Mouse (Mus musculus): ENCODE results near the gene Shkbp1. TPM values are rescaled to one million over a fixed set of nuclear protein-coding genes. Genes with fewer than 3 reads are reported as not detected.

Gene Shkbp1
- polyA plus RNA-seq, 1 experiment from 2014 or later = 46.2 TPM

- H3K9me3 ChIP-seq (replicated peaks) = no peaks in the 10 kb centered on the region
- no peak for ATAC-seq (ENCODE audit: insufficient number of reproducible peaks, low FRiP score, low TSS enrichment, low read depth)
- no peaks in the 10 kb centered on the region; the same call in 1 of the 2 replicates for H3K27me3 ChIP-seq
- H3K4me3 ChIP-seq (replicated peaks) = no peak overlapping the region
- no peak overlapping the region for H3K9ac ChIP-seq
- 74% methylated on average over 5 of the region's 5 CpGs for WGBS
- peaks cover 10% of the 10 kb centered on the region; the same call in 1 of the 2 replicates for H3K4me1 ChIP-seq
- no peak overlapping the region for H3K4me2 ChIP-seq (replicated peaks)
- H3K27ac ChIP-seq (replicated peaks) = no peak overlapping the region
- H3K36me3 ChIP-seq = no peaks in the 10 kb centered on the region
These were observed 28.3 kb upstream of the Shkbp1 start for GRCm38 (mm10) chr7:27384134-27384533.

- H3K9ac ChIP-seq = no peak overlapping the region
- H3K4me1 ChIP-seq = peaks cover 12% of the 10 kb centered on the region; the same call in 1 of the 2 replicates
- H3K4me2 ChIP-seq (replicated peaks) = no peak overlapping the region
- no peaks in the 10 kb centered on the region for H3K36me3 ChIP-seq
- no peak overlapping the region for H3K4me3 ChIP-seq (replicated peaks)
- 76% methylated on average over 1 of the region's 1 CpGs for WGBS
- no peaks in the 10 kb centered on the region for H3K9me3 ChIP-seq (replicated peaks)
- no peak overlapping the region for H3K27ac ChIP-seq (replicated peaks)
- no peaks in the 10 kb centered on the region; the same call in 1 of the 2 replicates for H3K27me3 ChIP-seq
- ATAC-seq (ENCODE audit: insufficient number of reproducible peaks, low FRiP score, low TSS enrichment, low read depth) = no peak
These were observed 27.4 kb upstream of the Shkbp1 start for GRCm38 (mm10) chr7:27383233-27383632.

GRCm38 (mm10) chr7:27381560-27381959 is 25.7 kb upstream of the Shkbp1 start:
- no peaks in the 10 kb centered on the region for H3K36me3 ChIP-seq
- no peaks in the 10 kb centered on the region for H3K9me3 ChIP-seq (replicated peaks)
- no peak overlapping the region for H3K27ac ChIP-seq (replicated peaks)
- H3K4me1 ChIP-seq = peaks cover 12% of the 10 kb centered on the region; the same call in 1 of the 2 replicates
- peaks cover 14% of the 10 kb centered on the region for H3K27me3 ChIP-seq
- no peak for ATAC-seq (ENCODE audit: insufficient number of reproducible peaks, low FRiP score, low TSS enrichment, low read depth)
- no peak overlapping the region for H3K4me2 ChIP-seq (replicated peaks)
- H3K4me3 ChIP-seq (replicated peaks) = no peak overlapping the region
- 57% methylated on average over 4 of the region's 4 CpGs for WGBS
- H3K9ac ChIP-seq = no peak overlapping the region

- Histone ChIP-seq H3K4me3 (replicated peaks) (no peak overlapping the region), H3K27me3 (peaks cover 16% of the 10 kb centered on the region), H3K27ac (replicated peaks) (no peak overlapping the region), H3K9me3 (replicated peaks) (no peaks in the 10 kb centered on the region), H3K4me1 (peaks cover 12% of the 10 kb centered on the region; the same call in 1 of the 2 replicates), H3K36me3 (no peaks in the 10 kb centered on the region), H3K4me2 (replicated peaks) (no peak overlapping the region), H3K9ac (no peak overlapping the region)
- 23% methylated on average over 1 of the region's 1 CpGs for WGBS
- ATAC-seq (ENCODE audit: insufficient number of reproducible peaks, low FRiP score, low TSS enrichment, low read depth) = no peak
These were observed 25.2 kb upstream of the Shkbp1 start for GRCm38 (mm10) chr7:27381009-27381408.

- Histone ChIP-seq H3K4me1 (peaks cover 16% of the 10 kb centered on the region; the same call in 1 of the 2 replicates), H3K36me3 (no peaks in the 10 kb centered on the region), H3K9me3 (replicated peaks) (no peaks in the 10 kb centered on the region), H3K9ac (no peak overlapping the region), H3K4me2 (replicated peaks) (peak overlapping the region; percentile 21; the same call in 1 of the 2 replicates), H3K27ac (replicated peaks) (peak overlapping the region; percentile 52), H3K4me3 (replicated peaks) (no peak overlapping the region), H3K27me3 (peaks cover 26% of the 10 kb centered on the region)
- WGBS = 33% methylated on average over 6 of the region's 6 CpGs
- no peak for ATAC-seq (ENCODE audit: insufficient number of reproducible peaks, low FRiP score, low TSS enrichment, low read depth)
These were observed 24.0 kb upstream of the Shkbp1 start for GRCm38 (mm10) chr7:27379836-27380235.

GRCm38 (mm10) chr7:27378431-27378830 is 22.6 kb upstream of the Shkbp1 start:
- Histone ChIP-seq H3K4me3 (replicated peaks) (no peak overlapping the region), H3K4me2 (replicated peaks) (no peak overlapping the region), H3K27ac (replicated peaks) (no peak overlapping the region), H3K9me3 (replicated peaks) (no peaks in the 10 kb centered on the region), H3K36me3 (no peaks in the 10 kb centered on the region), H3K4me1 (0 out of 2 replicates have a peak, but pooled peaks cover 13% of the 10 kb centered on the region), H3K27me3 (peaks cover 39% of the 10 kb centered on the region), H3K9ac (no peak overlapping the region)
- 20% methylated on average over 4 of the region's 4 CpGs for WGBS
- ATAC-seq (ENCODE audit: insufficient number of reproducible peaks, low FRiP score, low TSS enrichment, low read depth) = 0 out of 2 replicates have a peak, but pooled peaks have one; percentile 54

- 3% methylated on average over 22 of the region's 22 CpGs for WGBS
- H3K27me3 ChIP-seq = peaks cover 69% of the 10 kb centered on the region
- no peak overlapping the region; the same call in 1 of the 2 replicates for H3K9ac ChIP-seq
- H3K4me3 ChIP-seq (replicated peaks) = peak overlapping the region; percentile 17
- no peak for ATAC-seq (ENCODE audit: insufficient number of reproducible peaks, low FRiP score, low TSS enrichment, low read depth)
- no peak overlapping the region for H3K27ac ChIP-seq (replicated peaks)
- H3K4me2 ChIP-seq (replicated peaks) = peak overlapping the region; percentile 28
- H3K9me3 ChIP-seq (replicated peaks) = no peaks in the 10 kb centered on the region
- H3K36me3 ChIP-seq = no peaks in the 10 kb centered on the region
- H3K4me1 ChIP-seq = peaks cover 20% of the 10 kb centered on the region; the same call in 1 of the 2 replicates
These were observed 19.5 kb upstream of the Shkbp1 start for GRCm38 (mm10) chr7:27375274-27375673.

- Histone ChIP-seq H3K4me2 (replicated peaks) (peak overlapping the region; percentile 38), H3K27me3 (peaks cover 91% of the 10 kb centered on the region), H3K9me3 (replicated peaks) (no peaks in the 10 kb centered on the region), H3K4me1 (peaks cover 20% of the 10 kb centered on the region), H3K36me3 (no peaks in the 10 kb centered on the region), H3K4me3 (replicated peaks) (peak overlapping the region; percentile 19), H3K27ac (replicated peaks) (peak overlapping the region; percentile 29; the same call in 1 of the 2 replicates), H3K9ac (no peak overlapping the region)
- ATAC-seq (ENCODE audit: insufficient number of reproducible peaks, low FRiP score, low TSS enrichment, low read depth) = peak; percentile 27
- 5% methylated on average over 44 of the region's 44 CpGs for WGBS
These were observed 16.1 kb upstream of the Shkbp1 start for GRCm38 (mm10) chr7:27371715-27372462.

- Histone ChIP-seq H3K4me1 (peaks cover 19% of the 10 kb centered on the region), H3K9ac (no peak overlapping the region), H3K9me3 (replicated peaks) (no peaks in the 10 kb centered on the region), H3K4me3 (replicated peaks) (no peak overlapping the region), H3K27me3 (peaks cover 97% of the 10 kb centered on the region), H3K4me2 (replicated peaks) (no peak overlapping the region), H3K27ac (replicated peaks) (no peak overlapping the region), H3K36me3 (no peaks in the 10 kb centered on the region)
- no peak for ATAC-seq (ENCODE audit: insufficient number of reproducible peaks, low FRiP score, low TSS enrichment, low read depth)
- WGBS = 83% methylated on average over 19 of the region's 19 CpGs
These were observed 13.3 kb upstream of the Shkbp1 start for GRCm38 (mm10) chr7:27369111-27369510.

- Histone ChIP-seq H3K4me3 (replicated peaks) (peak overlapping the region; percentile 16; the same call in 1 of the 2 replicates), H3K36me3 (no peaks in the 10 kb centered on the region), H3K9ac (no peak overlapping the region), H3K27ac (replicated peaks) (no peak overlapping the region), H3K4me1 (peaks cover 22% of the 10 kb centered on the region), H3K4me2 (replicated peaks) (peak overlapping the region; percentile 29; the same call in 1 of the 2 replicates), H3K9me3 (replicated peaks) (no peaks in the 10 kb centered on the region), H3K27me3 (peaks cover 97% of the 10 kb centered on the region)
- 18% methylated on average over 11 of the region's 11 CpGs for WGBS
- ATAC-seq (ENCODE audit: insufficient number of reproducible peaks, low FRiP score, low TSS enrichment, low read depth) = no peak
These were observed 12.2 kb upstream of the Shkbp1 start for GRCm38 (mm10) chr7:27367976-27368375.

GRCm38 (mm10) chr7:27366082-27366844 is 10.4 kb upstream of the Shkbp1 start:
- ATAC-seq (ENCODE audit: insufficient number of reproducible peaks, low FRiP score, low TSS enrichment, low read depth) = no peak
- WGBS = 37% methylated on average over 21 of the region's 21 CpGs
- Histone ChIP-seq H3K27me3 (peaks cover 88% of the 10 kb centered on the region), H3K4me1 (peaks cover 22% of the 10 kb centered on the region), H3K27ac (replicated peaks) (no peak overlapping the region), H3K4me2 (replicated peaks) (no peak overlapping the region), H3K9me3 (replicated peaks) (no peaks in the 10 kb centered on the region), H3K4me3 (replicated peaks) (no peak overlapping the region), H3K36me3 (no peaks in the 10 kb centered on the region), H3K9ac (no peak overlapping the region)

All from embryonic facial prominence, embryonic 15.5 days (tissue).